Mouse (Mus musculus) C3H10T1/2 (cell line): Measurements from ENCODE around the gene Tmem141. TPM values are rescaled to one million over a fixed set of nuclear protein-coding genes. Genes with fewer than 3 reads are reported as not detected.

Source experiments
- polyA plus RNA-seq, 2 experiments: library from polyadenylated mRNA; unstranded; fragments of >200 nt; fragmentation: generic; extraction: Trizol; gene quantifications; one replicate each; pipeline ENCODE4 v1.2.1; 2012; ENCODE audit warnings: missing spikeins in 2 of 2

Gene Tmem141
- 1 to 10 TPM; 5.8 to 8.5 TPM for polyA plus RNA-seq

GRCm38 (mm10) chr2:25621229-25622200, at the start of gene Tmem141:
Gene Tmem141, minus strand, starts transcription at chr2:25622005.

GRCm38 (mm10) chr2:25657652-25658051, 35.8 kb upstream of the Tmem141 start, which contains the start of gene Lcn5:
Gene Lcn5, plus strand, starts transcription at chr2:25657952.

GRCm38 (mm10) chr2:25652902-25653301, 31.1 kb upstream of the Tmem141 start, which contains the start of gene Lcn8:
Gene Lcn8, plus strand, starts transcription at chr2:25653120.

GRCm38 (mm10) chr2:25627811-25628210, 6.0 kb upstream of the Tmem141 start, which contains the start of gene Fcna:
Gene Fcna, minus strand, starts transcription at chr2:25628030.

GRCm38 (mm10) chr2:25617578-25617977, 4.2 kb downstream of the Tmem141 start, which contains the start of gene Ccdc183:
Gene Ccdc183, minus strand, starts transcription at chr2:25617678.

GRCm38 (mm10) chr2:25607761-25608622, 13.8 kb downstream of the Tmem141 start, which contains the start of gene Rabl6:
Gene Rabl6, minus strand, starts transcription at chr2:25608521.

GRCm38 (mm10) chr2:25581294-25581864, 40.4 kb downstream of the Tmem141 start, which contains the start of gene Ajm1:
Gene Ajm1, minus strand, starts transcription at chr2:25581757.

GRCm38 (mm10) chr2:25574579-25575431, 47.0 kb downstream of the Tmem141 start, which contains the start of the genes Mamdc4 and Phpt1:
Gene Mamdc4, minus strand, starts transcription at chr2:25574845.
Gene Phpt1, minus strand, starts transcription at chr2:25575224.

Other genes with a start within 250 kb of the Tmem141 start
- gene Sapcd2, start 249.7 kb downstream of the Tmem141 start, polyA plus RNA-seq: 10 to 100 TPM; 18.0 to 25.7 TPM
- gene Entpd2, start 226.1 kb downstream of the Tmem141 start, polyA plus RNA-seq: under 1 TPM in 1 of 2 experiments, not detected in 1; 0.12 TPM
- gene Npdc1, start 222.7 kb downstream of the Tmem141 start, polyA plus RNA-seq: 100 to 1,000 TPM; 183 to 212 TPM
- under 1 TPM; 0.13 to 0.42 TPM for gene Fut7, start 198.7 kb downstream of the Tmem141 start, polyA plus RNA-seq
- 10 to 100 TPM in 1 of 2 experiments, 1 to 10 TPM in 1; 4.8 to 13.4 TPM for gene Abca2, start 193.3 kb downstream of the Tmem141 start, polyA plus RNA-seq
- under 1 TPM; 0.15 to 0.94 TPM for gene Clic3, start 165.2 kb downstream of the Tmem141 start, polyA plus RNA-seq
- 10 to 100 TPM; 25.6 to 61.9 TPM for gene Paxx, start 160.9 kb downstream of the Tmem141 start, polyA plus RNA-seq
- gene Ptgds, start 152.0 kb downstream of the Tmem141 start, polyA plus RNA-seq: under 1 TPM; 0.07 to 0.30 TPM
- gene Lcn12, start 128.1 kb downstream of the Tmem141 start, polyA plus RNA-seq: not detected
- gene Fbxw5, start 121.3 kb downstream of the Tmem141 start, polyA plus RNA-seq: 10 to 100 TPM; 24.9 to 52.5 TPM
- 1 to 10 TPM in 1 of 2 experiments, under 1 TPM in 1; 0.85 to 9.2 TPM for gene C8g, start 120.3 kb downstream of the Tmem141 start, polyA plus RNA-seq
- gene Traf2, start 75.1 kb downstream of the Tmem141 start, polyA plus RNA-seq: 10 to 100 TPM; 29.4 to 32.2 TPM
- 100 to 1,000 TPM; 602 to 888 TPM for gene Edf1, start 64.2 kb downstream of the Tmem141 start, polyA plus RNA-seq
- 1 to 10 TPM in 1 of 2 experiments, under 1 TPM in 1; 0.09 to 1.1 TPM for gene Mamdc4, start 47.2 kb downstream of the Tmem141 start, polyA plus RNA-seq
- gene Phpt1, start 46.8 kb downstream of the Tmem141 start, polyA plus RNA-seq: 100 to 1,000 TPM; 104 to 192 TPM
- 1 to 10 TPM in 1 of 2 experiments, under 1 TPM in 1; 0.04 to 1.9 TPM for gene Ajm1, start 40.2 kb downstream of the Tmem141 start, polyA plus RNA-seq
- 10 to 100 TPM; 38.7 to 57.3 TPM for gene Rabl6, start 13.5 kb downstream of the Tmem141 start, polyA plus RNA-seq
- gene Ccdc183, start 4.3 kb downstream of the Tmem141 start, polyA plus RNA-seq: 1 to 10 TPM in 1 of 2 experiments, under 1 TPM in 1; 0.82 to 1.3 TPM
- under 1 TPM; 0.09 to 0.51 TPM for gene Fcna, start 6.0 kb upstream of the Tmem141 start, polyA plus RNA-seq
- gene Lcn8, start 31.1 kb upstream of the Tmem141 start, polyA plus RNA-seq: not detected
- not detected for gene Lcn5, start 35.9 kb upstream of the Tmem141 start, polyA plus RNA-seq
- gene Lcn6, start 54.8 kb upstream of the Tmem141 start, polyA plus RNA-seq: not detected
- gene Lcn10, start 60.7 kb upstream of the Tmem141 start, polyA plus RNA-seq: not detected
- not detected for gene Obp2a, start 78.0 kb upstream of the Tmem141 start, polyA plus RNA-seq
- not detected for gene Bmyc, start 84.7 kb upstream of the Tmem141 start, polyA plus RNA-seq
- gene Obp2b, start 115.0 kb upstream of the Tmem141 start, polyA plus RNA-seq: not detected
- not detected for gene Lcn3, start 143.6 kb upstream of the Tmem141 start, polyA plus RNA-seq
- not detected for gene Lcn11, start 155.0 kb upstream of the Tmem141 start, polyA plus RNA-seq
- gene Gm13539, start 160.3 kb upstream of the Tmem141 start, polyA plus RNA-seq: not detected
- gene Glt6d1, start 193.8 kb upstream of the Tmem141 start, polyA plus RNA-seq: not detected
- not detected for gene Lcn9, start 201.1 kb upstream of the Tmem141 start, polyA plus RNA-seq
- not detected for gene Sohlh1, start 225.2 kb upstream of the Tmem141 start, polyA plus RNA-seq
- under 1 TPM in 1 of 2 experiments, not detected in 1; 0.06 TPM for gene Kcnt1, start 241.7 kb upstream of the Tmem141 start, polyA plus RNA-seq